Mouse (Mus musculus) gastrocnemius, postnatal 4 days (tissue): ENCODE measurements around the gene Krba1. TPM values are rescaled to one million over a fixed set of nuclear protein-coding genes. Genes with fewer than 3 reads are reported as not detected.

Source experiments
- DNase-seq, 2 experiments: peaks; one replicate each; pipeline ENCODE4 v3.0.0; 2021 to 2022; ENCODE audit warnings: low spot score in 2 of 2, mixed read lengths in 2 of 2
- microRNA-seq: library from miRNA; unstranded; fragments of <30 nt; microRNA quantifications from one replicate; pipeline ENCODE4 v1.2.0, GENCODE M21; 2021
- total RNA-seq, 2 experiments: library from RNA; stranded (reverse); gene quantifications; 2 replicates each; pipeline ENCODE4 v1.2.3; 2021

Gene Krba1
- total RNA-seq, 2 experiments from 2014 or later: 16.6 to 19.7 TPM

DNA sequence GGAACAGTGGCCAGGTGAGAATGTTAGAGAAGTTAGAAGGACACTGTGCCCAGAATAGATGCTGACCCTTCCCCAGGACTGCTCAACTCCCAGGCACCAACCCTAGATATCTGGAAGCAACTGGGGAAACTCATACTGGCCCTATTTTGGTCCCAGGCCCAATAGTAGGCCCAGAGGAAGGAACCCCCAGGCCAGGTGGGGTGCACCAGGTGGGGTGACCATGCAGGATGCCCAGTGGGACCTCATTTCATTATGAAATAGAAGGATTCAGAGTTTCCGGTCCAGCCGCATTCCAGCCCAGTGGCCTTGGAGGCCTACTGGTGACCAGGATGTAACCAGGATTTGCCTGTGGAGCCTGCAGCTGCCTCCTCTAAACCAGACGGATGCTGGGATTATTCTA is 51.5 kb downstream of the Krba1 start:
- no peak for DNase-seq

DNA sequence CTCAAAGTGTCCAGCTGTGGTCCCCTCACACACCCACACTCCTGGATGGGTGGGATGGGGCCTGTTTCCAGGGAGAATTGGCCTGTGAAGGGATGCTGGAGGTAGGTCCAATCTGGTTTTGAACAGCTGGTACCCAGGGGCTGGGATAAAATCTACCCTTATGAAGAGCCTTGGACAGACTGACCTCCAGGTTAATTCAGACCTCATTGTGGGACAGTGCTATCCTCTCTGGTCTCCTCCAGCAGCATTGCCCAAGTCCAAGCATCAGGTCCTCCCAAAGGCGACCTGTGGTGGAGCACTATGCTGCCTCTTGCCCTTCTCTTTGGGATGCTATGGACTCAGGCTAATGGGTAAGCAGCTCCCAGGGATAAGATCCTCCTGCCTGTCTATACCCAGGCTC is 52.5 kb downstream of the Krba1 start, which contains the start of gene Sspo:
Gene Sspo (plus strand): TSS at position 301 of the 400 bp plus-strand sequence.
- DNase-seq: no peak

DNA sequence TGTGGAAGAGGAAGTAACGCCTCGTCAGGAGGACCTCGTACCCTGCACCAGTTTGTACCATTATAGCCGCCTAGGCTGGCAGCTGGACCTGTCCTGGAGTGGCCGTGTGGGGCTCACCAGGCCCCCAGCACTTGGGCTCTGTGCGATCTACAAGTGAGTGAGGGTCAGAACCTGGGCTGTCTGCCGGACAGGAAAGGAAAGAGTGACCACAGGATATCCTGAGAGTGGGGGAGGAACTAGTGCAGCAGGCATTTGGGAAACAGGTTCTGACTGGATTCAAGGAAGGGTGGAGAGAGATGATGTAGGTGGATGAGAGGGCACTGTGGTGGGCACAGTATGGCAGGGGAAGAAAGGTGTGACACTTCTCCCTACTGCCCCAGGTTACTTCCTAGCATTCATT is 53.1 kb downstream of the Krba1 start:
- DNase-seq: no peak

DNA sequence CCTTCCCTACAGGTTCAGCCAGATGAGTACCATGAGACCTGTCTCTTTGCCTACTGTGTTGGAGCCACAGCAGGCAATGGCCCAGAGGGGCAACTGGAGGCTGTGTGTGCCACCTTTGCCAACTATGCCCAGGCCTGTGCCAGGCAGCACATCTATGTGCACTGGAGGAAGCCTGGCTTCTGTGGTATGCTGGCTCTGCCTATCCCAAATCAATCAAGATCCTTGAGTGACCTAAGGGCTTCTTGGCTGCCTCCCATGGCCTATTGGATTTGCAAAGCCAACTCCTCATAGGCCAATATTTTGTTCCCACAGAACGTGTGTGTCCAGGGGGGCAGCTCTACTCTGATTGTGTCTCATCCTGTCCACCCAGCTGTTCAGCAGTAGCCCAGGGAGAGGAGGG is 56.8 kb downstream of the Krba1 start:
- DNase-seq: no peak

- no peak for DNase-seq
These were observed 57.4 kb downstream of the Krba1 start for GRCm38 (mm10) chr6:48452771-48453170.

- DNase-seq: no peak
These were observed 69.7 kb downstream of the Krba1 start for GRCm38 (mm10) chr6:48464966-48465679.

DNA sequence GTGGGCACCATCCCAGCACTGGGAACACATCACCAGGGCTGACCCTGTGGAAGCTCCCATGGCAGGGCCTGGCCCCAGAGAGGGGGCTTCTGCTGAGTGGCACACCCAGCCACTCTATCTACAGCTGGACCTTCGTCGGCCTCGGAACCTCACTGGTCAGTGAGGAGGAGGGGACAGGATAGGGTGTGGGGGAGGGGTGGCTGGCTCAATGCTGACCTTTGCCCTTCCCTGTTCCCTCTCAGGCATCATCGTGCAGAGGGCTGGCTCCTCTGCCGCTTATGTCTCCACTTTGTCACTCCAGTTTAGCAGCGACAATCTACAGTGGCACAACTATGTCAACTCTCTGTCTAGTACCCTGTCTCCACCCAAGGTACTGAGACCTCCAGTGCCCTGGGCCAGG is 71.3 kb downstream of the Krba1 start:
- DNase-seq: no peak

- DNase-seq: no peak
These were observed 72.1 kb downstream of the Krba1 start for GRCm38 (mm10) chr6:48467490-48467889.

Small RNA genes lying within 50 kb of the gene (microRNA-seq; reads per million reads assigned to microRNA genes)
- not detected for gene Gm24325

Other genes starting within 250 kb of the Krba1 start
- gene Zfp467, start 50.2 kb downstream of the Krba1 start, total RNA-seq: 10 to 100 TPM; 14.3 to 19.7 TPM
- gene Sspo, start 52.6 kb downstream of the Krba1 start, total RNA-seq: under 1 TPM; 0.34 to 0.44 TPM
- gene Atp6v0e2, start 142.0 kb downstream of the Krba1 start, total RNA-seq: 10 to 100 TPM; 29.7 to 33.3 TPM
- gene Lrrc61, start 159.2 kb downstream of the Krba1 start, total RNA-seq: 10 to 100 TPM; 15.8 to 20.1 TPM
- gene Rarres2, start 177.2 kb downstream of the Krba1 start, total RNA-seq: 10 to 100 TPM; 57.3 to 67.1 TPM
- not detected for gene Gm45021, start 194.0 kb downstream of the Krba1 start, total RNA-seq
- gene Repin1, start 198.3 kb downstream of the Krba1 start, total RNA-seq: 10 to 100 TPM; 29.1 to 31.9 TPM
- gene Gm44965, start 198.4 kb downstream of the Krba1 start, total RNA-seq: 1 to 10 TPM in 1 of 2 experiments, not detected in 1; 3.5 TPM
- gene Zfp775, start 206.5 kb downstream of the Krba1 start, total RNA-seq: 1 to 10 TPM; 6.7 to 6.8 TPM
- under 1 TPM; 0.34 to 0.37 TPM for gene AI854703, start 231.2 kb downstream of the Krba1 start, total RNA-seq